Mouse (Mus musculus) lung, adult 2 months (tissue): ENCODE measurements at regions not wholly inside any gene's neighbourhood (a gene's known extent, or its start where the extent isn't known, plus 50 kb on each side); places are given as distances from the start of the nearest gene placed in this dataset.

Source experiments
- CTCF ChIP-seq: fragments of 200-500 bp; IDR thresholded peaks from 2 replicates; pipeline ENCODE4 v1.5.1; 2011; ENCODE audit warnings: mild to moderate bottlenecking, low read length, control low read depth; ENCODE audit not compliant: insufficient read depth
- POLR2A ChIP-seq: fragments of 200-500 bp; IDR thresholded peaks from 2 replicates; pipeline ENCODE4 v1.6.1; 2011; ENCODE audit warnings: low read depth, mild to moderate bottlenecking, control low read depth, low read length, borderline replicate concordance; ENCODE audit errors: extremely low read depth

GRCm38 (mm10) chr9:46386333-46386732 lies 66.5 kb upstream of the 4931429L15Rik start:
- TF ChIP-seq CTCF (no peak), POLR2A (no peak)
